Mouse (Mus musculus): Measurements from ENCODE around the gene Endog. TPM values are rescaled to one million over a fixed set of nuclear protein-coding genes. Genes with fewer than 3 reads are reported as not detected.

The Endog gene
- polyA plus RNA-seq, 2 experiments from 2014 or later = 1.3 to 2.5 TPM

DNA sequence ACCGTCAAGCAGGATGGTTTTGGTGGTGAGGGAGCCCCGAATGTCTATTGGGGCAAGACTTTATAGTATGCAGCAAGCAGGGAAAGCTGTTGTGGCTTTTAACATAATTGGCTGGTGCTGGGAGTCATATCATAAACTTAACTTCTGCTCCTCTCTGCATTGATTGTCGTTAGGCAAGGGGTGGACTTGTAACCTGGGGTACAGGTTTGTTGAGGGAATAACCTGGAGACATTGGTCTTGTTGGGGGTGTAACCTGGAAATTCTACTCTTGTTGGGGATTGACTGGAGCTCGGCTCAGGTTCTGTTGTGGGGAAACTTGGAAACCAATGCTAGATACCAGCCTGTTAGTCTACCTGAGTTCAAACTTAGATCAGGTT is 40.9 kb downstream of the Endog start:
- no peak for ATAC-seq

DNA sequence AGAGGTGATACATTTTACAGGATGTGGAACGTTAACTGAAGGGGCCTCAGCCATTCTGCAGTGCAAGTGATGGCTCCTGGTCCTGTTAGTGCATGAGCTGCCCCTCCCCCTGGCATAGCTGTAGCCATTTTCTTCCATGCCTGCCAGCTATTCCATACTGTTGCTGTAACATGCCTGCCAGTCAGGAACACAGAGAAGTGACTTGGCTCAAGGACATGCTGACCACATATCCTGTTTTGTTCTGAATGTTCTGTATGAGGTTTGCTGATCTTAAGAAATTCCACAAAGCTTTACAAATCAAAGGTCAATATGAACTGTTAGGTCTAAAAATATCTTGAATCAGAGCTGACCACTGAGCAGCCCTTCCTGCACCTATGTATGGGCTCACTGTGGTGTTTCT is 41.7 kb downstream of the Endog start:
- ATAC-seq = no peak

DNA sequence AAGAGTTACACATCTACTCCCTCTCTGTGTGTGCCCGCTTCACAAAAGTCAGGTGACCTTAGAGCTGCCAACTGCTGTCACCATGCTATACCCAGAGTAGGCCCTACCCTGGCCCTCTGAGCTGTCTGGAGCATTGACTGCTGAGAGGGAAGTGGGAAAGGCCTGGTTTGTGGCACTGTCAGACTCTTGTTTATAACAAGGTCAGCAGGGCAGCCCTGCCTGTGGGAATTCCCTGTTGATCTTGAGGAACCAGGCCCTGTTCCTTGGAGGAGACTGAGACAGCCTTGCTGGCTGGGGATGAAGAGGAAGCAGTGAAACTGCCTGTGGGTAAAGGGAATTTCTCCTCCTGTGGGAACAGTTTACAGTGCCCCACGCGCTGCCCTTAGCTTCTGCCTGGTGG is 43.5 kb downstream of the Endog start:
- no peak for ATAC-seq

DNA sequence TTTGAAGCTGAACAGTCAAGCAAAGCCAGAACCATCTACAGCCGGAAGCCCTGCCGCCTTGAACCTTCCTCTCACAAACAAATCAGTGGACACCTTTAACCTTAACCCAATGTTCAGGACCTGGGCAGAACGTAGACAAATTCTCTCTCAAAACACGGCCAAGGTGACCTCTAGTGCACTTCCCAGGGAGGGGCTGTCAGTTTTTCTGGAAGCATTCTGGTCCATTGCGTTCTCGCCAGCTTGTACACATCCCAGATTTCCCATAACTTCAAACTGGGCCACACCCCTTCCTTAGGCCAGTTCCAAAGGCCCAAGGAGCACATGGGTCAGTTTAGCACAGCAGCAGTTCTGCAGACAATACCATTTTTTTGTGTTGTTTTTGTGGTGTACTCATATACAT is 44.2 kb downstream of the Endog start:
- no peak for ATAC-seq

DNA sequence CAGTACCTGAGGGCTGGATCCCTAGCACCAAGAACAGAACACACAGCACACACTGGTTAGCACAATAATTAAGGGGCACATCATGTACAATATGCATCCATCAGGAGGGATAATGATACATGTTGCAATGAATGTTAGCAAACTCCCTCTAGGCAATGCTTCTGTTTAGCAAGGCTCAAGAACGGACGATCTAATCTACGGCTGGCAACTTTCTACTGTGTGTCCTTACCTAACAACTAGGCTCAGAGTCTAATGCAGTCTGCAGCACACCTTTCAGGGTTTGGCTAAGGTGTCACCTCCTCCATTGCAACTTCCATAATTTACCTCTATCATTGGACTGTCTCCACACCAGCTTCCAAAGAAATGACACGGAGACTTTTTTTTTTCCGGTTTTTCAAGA is 45.0 kb downstream of the Endog start:
- ATAC-seq = no peak

Other genes starting within 250 kb of the Endog start
- 10 to 100 TPM; 61.6 to 82.4 TPM for gene Gle1, start 236.1 kb upstream of the Endog start, polyA plus RNA-seq (2017; shearing (Covaris generic))
- 100 to 1,000 TPM in 1 of 2 experiments, 10 to 100 TPM in 1; 70.4 to 103 TPM for gene Sptan1, start 205.9 kb upstream of the Endog start, polyA plus RNA-seq (2017; shearing (Covaris generic))
- gene Wdr34, start 122.6 kb upstream of the Endog start, polyA plus RNA-seq (2017; shearing (Covaris generic)) = 1 to 10 TPM; 1.5 to 2.0 TPM
- 100 to 1,000 TPM; 362 to 387 TPM for gene Set, start 114.1 kb upstream of the Endog start, polyA plus RNA-seq (2017; shearing (Covaris generic))
- gene Pkn3, start 93.8 kb upstream of the Endog start, polyA plus RNA-seq (2017; shearing (Covaris generic)) = under 1 TPM; 0.16 to 0.48 TPM
- 10 to 100 TPM; 32.3 to 44.9 TPM for gene Zdhhc12, start 77.8 kb upstream of the Endog start, polyA plus RNA-seq (2017; shearing (Covaris generic))
- gene Zer1, start 46.9 kb upstream of the Endog start, polyA plus RNA-seq (2017; shearing (Covaris generic)) = 10 to 100 TPM; 18.5 to 25.5 TPM
- gene Tbc1d13, start 37.7 kb upstream of the Endog start, polyA plus RNA-seq (2017; shearing (Covaris generic)) = 10 to 100 TPM; 10.9 to 11.3 TPM
- gene Spout1, start 7.0 kb downstream of the Endog start, polyA plus RNA-seq (2017; shearing (Covaris generic)) = 10 to 100 TPM; 30.2 to 50.9 TPM
- 10 to 100 TPM in 1 of 2 experiments, 1 to 10 TPM in 1; 9.9 to 13.4 TPM for gene Kyat1, start 34.4 kb downstream of the Endog start, polyA plus RNA-seq (2017; shearing (Covaris generic))
- 10 to 100 TPM; 27.2 to 36.9 TPM for gene Lrrc8a, start 66.2 kb downstream of the Endog start, polyA plus RNA-seq (2017; shearing (Covaris generic))
- under 1 TPM in 1 of 2 experiments, not detected in 1; 0.25 TPM for gene Gm28035, start 69.1 kb downstream of the Endog start, polyA plus RNA-seq (2017; shearing (Covaris generic))
- gene Phyhd1, start 94.7 kb downstream of the Endog start, polyA plus RNA-seq (2017; shearing (Covaris generic)) = 1 to 10 TPM; 2.8 to 4.4 TPM
- gene Gm28038, start 109.5 kb downstream of the Endog start, polyA plus RNA-seq (2017; shearing (Covaris generic)) = 1 to 10 TPM in 1 of 2 experiments, not detected in 1; 2.4 TPM
- 10 to 100 TPM; 11.3 to 12.8 TPM for gene Dolk, start 114.8 kb downstream of the Endog start, polyA plus RNA-seq (2017; shearing (Covaris generic))
- 10 to 100 TPM; 23.3 to 44.4 TPM for gene Nup188, start 114.9 kb downstream of the Endog start, polyA plus RNA-seq (2017; shearing (Covaris generic))
- gene Sh3glb2, start 187.8 kb downstream of the Endog start, polyA plus RNA-seq (2017; shearing (Covaris generic)) = 100 to 1,000 TPM in 1 of 2 experiments, 10 to 100 TPM in 1; 86.1 to 129 TPM
- gene Miga2, start 192.7 kb downstream of the Endog start, polyA plus RNA-seq (2017; shearing (Covaris generic)) = 1 to 10 TPM; 5.0 to 8.3 TPM
- 10 to 100 TPM; 16.9 to 28.1 TPM for gene Dolpp1, start 220.8 kb downstream of the Endog start, polyA plus RNA-seq (2017; shearing (Covaris generic))
- gene Crat, start 244.3 kb downstream of the Endog start, polyA plus RNA-seq (2017; shearing (Covaris generic)) = 1 to 10 TPM; 1.1 to 2.2 TPM
- 10 to 100 TPM; 37.8 to 86.7 TPM for gene Ptpa, start 244.5 kb downstream of the Endog start, polyA plus RNA-seq (2017; shearing (Covaris generic))